Mouse (Mus musculus): ENCODE data around the gene Atp8b2. TPM values are rescaled to one million over a fixed set of nuclear protein-coding genes. Genes with fewer than 3 reads are reported as not detected.
A peak's percentile ranks its signal among the peaks of the same experiment; 100 is the strongest.

The Atp8b2 gene
- polyA plus RNA-seq, 1 experiment, result 17.7 TPM

DNA sequence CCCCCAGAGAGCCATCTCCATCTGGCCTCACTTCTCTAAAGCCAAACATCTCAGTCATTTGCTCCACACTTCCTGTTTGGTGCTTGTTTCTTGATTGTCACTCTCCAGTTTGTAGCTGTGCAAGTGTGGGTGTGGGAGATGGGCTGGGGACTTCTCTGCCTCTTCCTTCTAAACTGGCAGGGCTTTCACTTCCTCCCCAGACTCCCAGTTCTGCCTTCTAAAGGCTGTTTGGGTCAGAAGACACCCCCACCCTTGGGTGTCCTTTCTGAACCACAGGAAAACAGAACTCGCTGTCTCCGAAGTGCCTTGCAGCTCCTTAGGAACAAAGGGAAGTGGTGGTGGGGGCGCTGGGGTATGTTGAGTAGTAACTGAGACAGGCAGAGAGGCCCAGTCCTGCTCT is 52.1 kb downstream of the Atp8b2 start:
- Histone ChIP-seq H3K27ac (ENCODE audit: insufficient read depth, low read depth, low read length) (peak overlapping the region; percentile 99), H3K4me1 (ENCODE audit: control insufficient read depth, insufficient read depth, low read length) (peaks cover 47% of the 10 kb centered on the region), H3K4me3 (ENCODE audit: insufficient read depth, low read length) (peak overlapping the region; percentile 84)
- no peak for TF ChIP-seq POLR2A (IDR thresholded peaks at IDR 0.05; ENCODE audit: borderline replicate concordance, low read depth, low read length)
- TF ChIP-seq CTCF (IDR thresholded peaks at IDR 0.05; ENCODE audit: low read depth, low read length), result no peak

DNA sequence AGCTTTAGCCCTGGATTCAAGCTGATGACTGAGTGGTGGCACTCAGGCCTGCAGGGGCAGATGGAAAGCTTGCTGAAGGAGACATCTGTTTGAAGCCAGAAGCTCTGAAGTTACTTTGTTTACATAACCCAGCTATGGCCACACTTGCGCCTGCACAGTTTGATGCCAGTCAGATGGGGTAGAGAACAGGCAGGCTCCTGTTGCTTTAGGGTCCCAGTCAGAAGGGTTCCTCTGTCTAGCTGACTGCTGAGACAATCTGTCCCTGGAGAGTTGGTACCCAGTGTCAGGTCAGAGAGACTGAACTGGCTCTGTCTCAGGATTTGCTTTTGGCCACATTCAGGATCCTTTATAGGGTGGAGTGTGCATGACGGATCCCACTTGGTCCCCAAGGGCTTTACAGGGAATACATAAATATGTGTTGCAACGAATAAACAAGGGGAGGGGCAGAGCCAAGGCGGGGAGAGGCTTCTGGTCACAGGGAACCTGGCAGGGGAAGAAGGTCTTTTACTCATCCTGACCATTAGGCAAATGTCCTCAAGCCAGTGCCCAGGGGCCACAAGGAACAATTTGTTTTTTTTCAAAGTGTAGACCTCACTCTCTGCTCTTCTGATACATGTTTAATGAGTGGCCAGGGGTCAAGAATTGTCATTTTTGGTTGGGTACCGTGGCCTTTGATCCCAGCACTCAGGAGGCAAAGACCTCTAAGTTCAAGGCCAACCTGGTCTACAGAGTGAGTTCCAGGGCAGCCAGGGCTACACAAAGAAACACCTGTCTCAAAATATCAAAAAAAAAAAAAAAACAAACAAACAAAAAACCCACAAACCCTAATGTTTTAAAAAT is 53.4 kb downstream of the Atp8b2 start:
- H3K4me1 ChIP-seq (ENCODE audit: control insufficient read depth, insufficient read depth, low read length), result peaks cover 59% of the 10 kb centered on the region
- no peak for TF ChIP-seq CTCF (IDR thresholded peaks at IDR 0.05; ENCODE audit: low read depth, low read length)
- H3K4me3 ChIP-seq (ENCODE audit: insufficient read depth, low read length), result peak overlapping the region; percentile 8
- peak overlapping the region; percentile 99 for H3K27ac ChIP-seq (ENCODE audit: insufficient read depth, low read depth, low read length)

DNA sequence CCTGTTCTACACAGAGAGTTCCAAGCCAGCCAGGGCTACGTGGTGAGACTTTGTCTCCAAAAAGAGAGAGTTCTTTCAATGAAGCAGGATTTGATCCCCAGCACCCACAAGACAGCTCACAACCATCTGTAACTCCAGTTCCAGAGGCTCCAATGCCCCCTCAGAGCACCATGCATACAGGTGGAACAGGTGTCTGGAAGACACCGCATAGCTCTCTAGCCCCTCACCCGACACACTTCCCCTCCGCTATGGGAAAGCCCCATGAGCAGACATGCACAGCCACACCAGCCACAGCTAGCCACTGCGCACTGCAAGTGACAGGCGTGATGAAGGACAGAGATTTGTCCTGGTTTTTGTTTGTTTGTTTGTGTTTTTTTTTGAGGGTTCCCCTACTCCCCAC is 54.5 kb downstream of the Atp8b2 start:
- no peak for TF ChIP-seq POLR2A (IDR thresholded peaks at IDR 0.05; ENCODE audit: borderline replicate concordance, low read depth, low read length)
- no peak for TF ChIP-seq CTCF (IDR thresholded peaks at IDR 0.05; ENCODE audit: low read depth, low read length)
- 0 out of 2 replicates have a peak overlapping the region, but pooled peaks have one; percentile 0 for H3K27ac ChIP-seq (ENCODE audit: insufficient read depth, low read depth, low read length)
- H3K4me1 ChIP-seq (ENCODE audit: control insufficient read depth, insufficient read depth, low read length), result peaks cover 57% of the 10 kb centered on the region
- H3K4me3 ChIP-seq (ENCODE audit: insufficient read depth, low read length), result no peak overlapping the region

DNA sequence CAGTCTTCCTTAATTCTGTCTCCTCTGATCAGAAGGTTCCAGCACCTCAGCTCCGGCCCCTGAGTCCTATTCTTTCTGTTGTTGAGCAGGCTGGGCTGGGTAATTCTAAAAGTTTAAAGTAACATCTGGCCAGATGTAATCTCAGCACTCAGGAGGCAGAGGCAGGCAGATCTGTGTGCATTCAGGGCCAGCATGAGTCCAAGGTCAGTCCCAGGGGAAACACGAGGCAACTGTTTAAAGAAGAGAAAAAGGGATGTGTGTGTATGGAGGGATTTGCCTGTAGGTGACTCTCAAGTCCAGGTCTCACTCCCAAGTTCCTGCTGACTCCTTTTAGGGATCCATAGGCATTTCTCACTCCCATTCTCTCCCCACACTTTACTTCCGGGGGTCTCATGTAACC is 55.5 kb downstream of the Atp8b2 start:
- H3K4me3 ChIP-seq (ENCODE audit: insufficient read depth, low read length), result no peak overlapping the region
- no peak for TF ChIP-seq CTCF (IDR thresholded peaks at IDR 0.05; ENCODE audit: low read depth, low read length)
- no peak for TF ChIP-seq POLR2A (IDR thresholded peaks at IDR 0.05; ENCODE audit: borderline replicate concordance, low read depth, low read length)
- no peak overlapping the region for H3K27ac ChIP-seq (ENCODE audit: insufficient read depth, low read depth, low read length)
- peaks cover 62% of the 10 kb centered on the region for H3K4me1 ChIP-seq (ENCODE audit: control insufficient read depth, insufficient read depth, low read length)

DNA sequence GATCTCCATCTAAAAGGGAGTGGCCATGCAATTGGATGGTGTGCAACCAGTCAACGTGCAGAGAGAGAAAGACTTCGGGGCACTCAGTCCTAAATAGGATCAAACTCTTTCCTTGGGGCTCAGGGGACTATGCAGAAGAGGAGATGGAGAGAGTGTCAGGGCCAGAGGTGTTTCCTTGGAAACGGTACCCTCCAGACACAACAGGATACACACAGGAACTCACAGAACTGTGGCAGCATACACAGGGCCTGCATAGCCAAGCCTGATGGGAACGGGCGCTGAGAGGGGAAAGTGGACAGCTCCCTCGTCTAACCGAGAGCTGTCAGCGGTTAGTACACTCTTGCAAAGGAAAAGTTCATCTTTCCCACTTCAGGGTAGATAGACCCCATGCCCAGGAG is 63.8 kb downstream of the Atp8b2 start:
- TF ChIP-seq POLR2A (IDR thresholded peaks at IDR 0.05; ENCODE audit: borderline replicate concordance, low read depth, low read length) (no peak), CTCF (IDR thresholded peaks at IDR 0.05; ENCODE audit: low read depth, low read length) (no peak)
- Histone ChIP-seq H3K27ac (ENCODE audit: insufficient read depth, low read depth, low read length) (no peak overlapping the region), H3K4me1 (ENCODE audit: control insufficient read depth, insufficient read depth, low read length) (peaks cover 61% of the 10 kb centered on the region), H3K4me3 (ENCODE audit: insufficient read depth, low read length) (no peak overlapping the region)

DNA sequence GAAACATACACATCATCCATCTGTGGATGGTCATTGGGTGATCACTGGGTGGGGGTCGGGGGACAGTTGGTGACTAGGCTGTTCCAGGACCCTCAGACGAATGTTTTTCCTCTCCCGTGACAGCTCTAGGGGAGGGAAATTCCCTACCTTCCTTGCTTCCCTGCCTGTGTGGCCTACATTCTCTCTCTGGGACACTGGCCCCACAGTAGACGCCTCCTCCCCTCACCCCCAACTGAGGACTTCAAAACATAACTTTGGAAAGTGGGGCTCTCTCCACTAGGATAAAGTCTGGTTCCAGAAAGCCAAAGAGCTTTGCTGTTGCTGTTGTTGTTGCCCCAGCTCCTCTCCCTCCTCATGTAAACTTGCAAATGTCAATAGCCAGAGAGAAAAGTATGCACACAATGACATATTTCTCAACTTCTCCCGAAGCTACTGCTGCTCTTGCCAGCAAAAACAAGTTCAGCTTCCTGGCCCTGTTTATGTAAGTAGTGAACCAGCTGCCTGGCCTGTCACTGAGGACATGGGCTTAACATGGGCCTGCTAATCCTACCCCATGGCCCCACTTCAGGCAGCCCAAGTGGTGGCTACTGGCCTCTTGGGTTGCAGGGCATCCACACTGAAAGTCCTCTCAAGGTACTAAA is 64.3 kb downstream of the Atp8b2 start:
- Histone ChIP-seq H3K4me3 (ENCODE audit: insufficient read depth, low read length) (no peak overlapping the region), H3K27ac (ENCODE audit: insufficient read depth, low read depth, low read length) (no peak overlapping the region), H3K4me1 (ENCODE audit: control insufficient read depth, insufficient read depth, low read length) (peaks cover 59% of the 10 kb centered on the region)
- TF ChIP-seq POLR2A (IDR thresholded peaks at IDR 0.05; ENCODE audit: borderline replicate concordance, low read depth, low read length), result no peak
- TF ChIP-seq CTCF (IDR thresholded peaks at IDR 0.05; ENCODE audit: low read depth, low read length), result no peak

DNA sequence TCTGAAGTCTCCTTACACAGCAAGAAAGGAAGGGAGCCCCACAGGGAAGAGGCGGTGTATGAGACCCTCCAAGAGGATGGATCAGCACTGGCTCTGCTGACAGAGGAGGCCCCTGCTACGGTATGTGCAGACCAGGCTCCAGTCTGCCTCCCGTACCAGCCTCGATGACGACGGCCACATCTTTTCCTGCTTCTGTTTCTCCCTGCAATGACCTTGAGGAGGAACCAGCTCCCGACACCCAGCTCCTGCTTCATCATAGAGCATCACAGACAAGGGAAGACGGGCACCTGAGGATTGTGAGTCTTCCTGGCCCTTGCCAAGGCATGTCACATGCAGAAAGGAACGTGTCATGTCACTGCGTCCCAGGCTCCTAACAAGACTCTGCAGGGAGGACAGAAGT is 65.3 kb downstream of the Atp8b2 start:
- H3K4me1 ChIP-seq (ENCODE audit: control insufficient read depth, insufficient read depth, low read length), result peaks cover 51% of the 10 kb centered on the region
- TF ChIP-seq CTCF (IDR thresholded peaks at IDR 0.05; ENCODE audit: low read depth, low read length) (no peak), POLR2A (IDR thresholded peaks at IDR 0.05; ENCODE audit: borderline replicate concordance, low read depth, low read length) (no peak)

DNA sequence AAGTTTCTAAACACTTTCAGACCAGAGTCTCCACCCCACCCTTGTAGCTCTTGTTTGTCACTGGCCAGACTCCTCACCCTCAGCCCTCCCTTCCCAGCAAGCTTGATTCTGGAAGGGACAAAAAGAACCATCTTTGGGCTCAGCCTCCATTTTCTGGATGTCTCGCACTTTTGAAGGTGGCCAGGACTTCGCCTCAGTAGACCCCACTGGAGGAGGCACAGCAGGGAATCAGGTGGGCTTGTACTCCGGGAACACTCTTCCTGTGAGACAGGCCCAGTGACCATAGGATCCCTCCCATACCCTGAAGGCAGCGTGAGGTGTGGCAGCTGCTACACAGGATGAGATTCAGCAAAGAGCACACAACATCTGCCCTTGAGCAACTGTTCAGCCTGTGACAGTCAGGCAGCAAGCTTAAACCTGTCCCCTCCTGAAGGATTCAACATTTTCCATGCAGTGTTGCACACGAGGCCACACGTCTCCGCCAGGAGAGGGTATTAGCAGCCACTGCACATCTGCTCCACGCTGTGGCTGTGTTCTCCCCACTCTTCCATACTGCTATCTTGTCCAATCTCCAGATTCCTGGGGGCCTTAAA is 66.0 kb downstream of the Atp8b2 start:
- Histone ChIP-seq H3K4me1 (ENCODE audit: control insufficient read depth, insufficient read depth, low read length) (peaks cover 50% of the 10 kb centered on the region), H3K27ac (ENCODE audit: insufficient read depth, low read depth, low read length) (no peak overlapping the region), H3K4me3 (ENCODE audit: insufficient read depth, low read length) (no peak overlapping the region)
- no peak for TF ChIP-seq CTCF (IDR thresholded peaks at IDR 0.05; ENCODE audit: low read depth, low read length)
- no peak for TF ChIP-seq POLR2A (IDR thresholded peaks at IDR 0.05; ENCODE audit: borderline replicate concordance, low read depth, low read length)

More for the DNA sequence above, 65.3 kb downstream of the Atp8b2 start:
- H3K27ac ChIP-seq (ENCODE audit: insufficient read depth, low read depth, low read length), result no peak overlapping the region
- H3K4me3 ChIP-seq (ENCODE audit: insufficient read depth, low read length), result no peak overlapping the region

DNA sequence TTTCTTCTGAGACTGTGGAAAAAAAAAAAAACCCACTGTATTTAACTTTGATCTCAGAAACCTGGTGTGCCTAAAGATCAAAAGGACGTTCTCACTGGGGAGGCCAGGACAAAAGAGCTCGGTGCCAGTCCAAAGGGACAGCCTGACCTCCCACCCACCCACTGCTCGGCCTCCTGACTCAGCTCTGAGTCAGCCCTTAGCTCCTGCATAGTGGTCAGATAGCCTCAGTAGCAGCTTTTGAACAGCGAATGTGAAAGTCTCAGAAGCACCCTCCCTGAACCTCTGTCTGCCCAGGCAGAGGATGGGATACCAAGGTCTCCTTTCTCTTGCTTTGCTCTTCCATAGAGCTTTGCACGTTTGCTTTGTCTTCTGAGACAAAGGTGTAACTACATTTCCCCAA is 66.7 kb downstream of the Atp8b2 start:
- H3K27ac ChIP-seq (ENCODE audit: insufficient read depth, low read depth, low read length), result no peak overlapping the region
- H3K4me1 ChIP-seq (ENCODE audit: control insufficient read depth, insufficient read depth, low read length), result peaks cover 43% of the 10 kb centered on the region
- TF ChIP-seq POLR2A (IDR thresholded peaks at IDR 0.05; ENCODE audit: borderline replicate concordance, low read depth, low read length), result no peak
- no peak overlapping the region for H3K4me3 ChIP-seq (ENCODE audit: insufficient read depth, low read length)

DNA sequence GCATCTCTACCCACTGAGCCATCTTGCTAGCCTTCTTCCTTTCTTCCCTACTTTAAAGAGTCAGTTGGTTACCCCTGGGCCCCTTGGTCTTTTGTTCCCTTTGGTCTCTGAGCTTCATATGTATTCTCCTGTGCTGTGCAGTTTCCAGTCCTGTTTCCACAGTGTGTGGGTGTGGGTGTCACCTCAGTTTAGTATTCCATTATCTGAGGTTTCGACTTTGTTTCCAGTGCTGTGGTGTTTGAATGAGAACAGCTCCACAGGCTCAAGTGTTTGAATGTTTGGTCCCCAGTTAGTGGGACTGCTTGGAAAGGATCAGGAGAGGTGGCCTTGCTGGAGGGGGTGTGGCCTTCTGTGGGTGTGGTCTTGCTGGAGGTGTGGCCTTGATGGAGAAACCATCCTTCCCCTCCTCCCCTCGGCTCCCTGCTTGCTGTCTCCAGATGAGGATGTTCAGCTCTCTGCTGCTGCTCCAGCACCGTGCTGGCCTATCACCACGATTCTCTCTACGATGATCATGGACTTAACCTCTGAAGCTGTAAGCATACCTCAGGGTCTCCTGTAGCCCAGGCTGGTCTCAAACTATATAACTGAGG is 70.7 kb downstream of the Atp8b2 start:
- Histone ChIP-seq H3K4me3 (ENCODE audit: insufficient read depth, low read length) (no peak overlapping the region), H3K4me1 (ENCODE audit: control insufficient read depth, insufficient read depth, low read length) (peaks cover 28% of the 10 kb centered on the region), H3K27ac (ENCODE audit: insufficient read depth, low read depth, low read length) (no peak overlapping the region)
- TF ChIP-seq CTCF (IDR thresholded peaks at IDR 0.05; ENCODE audit: low read depth, low read length) (no peak), POLR2A (IDR thresholded peaks at IDR 0.05; ENCODE audit: borderline replicate concordance, low read depth, low read length) (no peak)

All from bone marrow macrophage, adult 2 months (primary cell).